Mouse (Mus musculus): ENCODE measurements around the gene B230307C23Rik.

DNA sequence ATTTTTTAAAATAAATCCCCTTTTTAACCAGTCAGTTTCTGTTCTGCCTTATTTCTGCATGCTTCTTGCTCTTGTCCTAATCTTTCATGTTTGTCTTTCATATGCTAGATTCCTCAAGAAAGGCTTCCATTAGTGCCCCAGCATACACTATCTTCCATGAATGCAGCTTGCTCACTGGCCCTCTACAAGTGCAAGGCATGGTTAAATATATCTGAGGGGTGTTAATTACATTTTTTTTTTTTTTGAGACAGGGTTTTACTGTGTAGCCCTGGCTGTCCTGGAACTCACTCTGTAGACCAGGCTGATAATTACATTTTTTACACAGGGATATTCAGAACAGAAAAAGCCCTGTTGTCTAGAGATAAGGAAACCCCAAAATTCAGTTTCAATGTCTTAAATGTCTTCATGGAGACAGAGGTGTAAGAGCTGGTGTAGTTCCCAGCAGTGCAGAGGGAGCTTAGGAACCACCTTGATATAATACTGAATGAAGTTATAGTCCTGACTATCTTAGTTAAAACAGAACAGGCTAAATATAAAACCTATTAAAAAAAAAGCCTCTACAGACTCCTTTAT, 38.6 kb upstream of the B230307C23Rik start:
- TF ChIP-seq POLR2A (IDR thresholded peaks at IDR 0.05; ENCODE audit: extremely low read depth, insufficient read depth, low read length) (no peak), CTCF (IDR thresholded peaks at IDR 0.05; ENCODE audit: extremely low read depth, insufficient read depth, low read length) (no peak)
